Mouse (Mus musculus) gastrocnemius, postnatal 14 days (tissue): ENCODE measurements around the gene Tnfrsf1a. TPM values are rescaled to one million over a fixed set of nuclear protein-coding genes. Genes with fewer than 3 reads are reported as not detected.

Experiments
- DNase-seq: peaks from one replicate; pipeline ENCODE4 v3.0.0; 2021; ENCODE audit warnings: mixed read lengths
- intact Hi-C: fragments of 180-260 bp; cut with DNase I; formaldehyde crosslinking; loops from one replicate; pipeline ENCODE4 v1.15.1; 2025; ENCODE audit warnings: low total_unique reads
- total RNA-seq, 2 experiments: library from RNA; stranded (reverse); gene quantifications; 2 replicates each; pipeline ENCODE4 v1.2.3; 2021

Gene Tnfrsf1a
- total RNA-seq, 2 experiments from 2014 or later: 42.1 to 42.3 TPM

- no peak for DNase-seq
- intact Hi-C loops: no loop called here
Measured at GRCm38 (mm10) chr6:125377042-125377441, 27.9 kb downstream of the Tnfrsf1a start.

- DNase-seq: no peak
- intact Hi-C loops: no loop called here
Measured at GRCm38 (mm10) chr6:125377582-125378451, 28.7 kb downstream of the Tnfrsf1a start.

DNA sequence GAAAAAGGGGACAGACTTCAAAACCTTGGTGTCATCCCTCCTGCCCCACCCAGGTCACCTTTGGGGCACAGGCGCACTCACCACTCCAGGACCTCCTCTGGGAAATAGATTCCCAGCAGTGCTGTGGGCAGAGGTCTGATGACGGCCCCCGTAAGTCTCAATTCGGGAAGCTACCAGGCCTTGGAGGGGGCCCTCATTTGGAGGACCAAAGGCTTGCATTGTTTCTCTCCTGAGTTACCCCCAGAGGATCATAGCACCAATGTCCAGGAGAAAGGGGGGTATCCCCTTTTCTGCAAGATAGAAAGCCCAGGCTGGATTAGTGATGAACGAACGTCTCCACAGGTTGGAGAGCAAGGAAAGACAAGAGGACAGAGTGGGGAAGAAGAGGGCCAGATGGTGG lies 29.5 kb downstream of the Tnfrsf1a start:
- intact Hi-C loops: no loop called here
- DNase-seq: no peak

- DNase-seq: no peak
- intact Hi-C loops: no loop called here
Measured at GRCm38 (mm10) chr6:125379781-125380180, 30.6 kb downstream of the Tnfrsf1a start.

DNA sequence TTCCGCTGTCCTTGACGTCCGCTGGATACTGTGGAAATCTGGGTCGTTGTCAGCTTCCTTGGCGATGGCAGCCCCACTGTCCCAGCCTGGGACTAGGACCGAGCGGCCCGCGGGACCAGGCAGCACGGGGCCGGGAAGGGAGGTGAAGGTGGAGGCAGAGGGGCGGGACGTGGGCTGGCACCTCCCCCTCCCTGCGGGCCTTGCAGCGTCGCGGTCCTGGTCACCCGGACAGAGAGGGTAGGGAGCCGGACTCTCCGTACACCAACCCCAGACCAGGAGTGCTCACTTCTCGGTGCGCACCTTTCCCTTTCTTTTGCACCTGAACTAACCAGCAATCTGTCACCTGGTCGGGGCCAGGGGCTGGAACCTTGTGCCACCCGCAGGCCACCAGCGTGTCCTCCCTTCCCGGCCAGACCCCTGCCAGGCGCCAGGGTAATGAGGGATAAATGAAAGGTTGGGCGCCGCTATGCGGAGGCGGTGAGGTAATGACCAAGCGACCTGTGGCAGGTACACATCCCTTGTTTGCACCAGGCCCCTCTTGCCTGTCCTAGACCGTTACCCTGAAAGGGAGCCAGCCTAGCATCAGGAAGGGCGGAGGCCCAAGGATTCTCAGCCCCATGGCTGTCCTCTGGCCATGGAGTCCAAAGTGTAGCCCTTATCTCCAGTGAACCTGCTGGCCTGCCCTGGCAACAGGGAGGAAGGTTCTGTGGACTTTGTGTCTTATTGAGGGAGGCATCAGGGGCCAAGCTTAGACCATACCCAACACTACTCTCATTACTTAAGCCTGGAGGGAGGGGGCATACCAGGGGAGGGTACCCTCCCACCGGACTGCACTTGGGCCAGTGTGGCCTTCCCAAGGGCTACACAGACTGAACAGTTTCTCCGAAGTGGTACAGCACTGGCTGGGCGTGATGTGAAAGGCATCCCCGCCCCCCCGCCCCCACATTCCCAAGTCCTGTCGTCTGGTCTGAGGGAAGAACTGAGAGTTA lies 31.5 kb downstream of the Tnfrsf1a start, which contains the start of gene Plekhg6:
Plekhg6 (minus strand) TSS at position 422 of the 989 bp plus-strand sequence.
- intact Hi-C loops: no loop called here

GRCm38 (mm10) chr6:125382024-125382423 lies 32.9 kb downstream of the Tnfrsf1a start:
- DNase-seq: no peak
- intact Hi-C loops: no loop called here

More for the DNA sequence above, 31.5 kb downstream of the Tnfrsf1a start, which contains the start of gene Plekhg6:
- DNase-seq: peak; percentile 5

- intact Hi-C loops: no loop called here
- DNase-seq: no peak
Measured at GRCm38 (mm10) chr6:125385066-125385974, 36.2 kb downstream of the Tnfrsf1a start.

GRCm38 (mm10) chr6:125386080-125386479 lies 36.9 kb downstream of the Tnfrsf1a start:
- no peak for DNase-seq
- intact Hi-C loops: no loop called here

DNA sequence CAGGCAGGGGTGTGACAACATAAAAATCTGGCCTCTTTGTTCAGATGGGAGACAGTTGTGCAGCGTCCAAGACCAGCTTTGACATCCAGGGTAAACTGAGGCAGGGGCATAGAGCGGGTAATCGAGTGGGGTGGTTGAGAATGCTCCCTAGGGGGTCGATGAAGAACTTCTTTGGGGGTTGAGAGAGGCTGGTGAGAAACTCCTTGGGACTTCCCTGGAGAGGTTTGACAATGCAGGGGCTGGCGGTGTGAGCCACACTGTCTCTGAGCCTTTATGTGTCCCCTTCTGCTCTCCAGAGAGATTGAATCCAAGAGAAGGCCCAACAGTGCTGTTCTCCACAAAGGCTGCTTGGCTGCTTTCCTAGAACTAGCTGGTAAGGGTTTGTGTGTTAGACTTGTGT lies 40.7 kb downstream of the Tnfrsf1a start:
- DNase-seq: no peak
- intact Hi-C loops: no loop called here

GRCm38 (mm10) chr6:125405461-125406382 lies 56.6 kb downstream of the Tnfrsf1a start:
- no peak for DNase-seq
- intact Hi-C loops: no loop called here

DNA sequence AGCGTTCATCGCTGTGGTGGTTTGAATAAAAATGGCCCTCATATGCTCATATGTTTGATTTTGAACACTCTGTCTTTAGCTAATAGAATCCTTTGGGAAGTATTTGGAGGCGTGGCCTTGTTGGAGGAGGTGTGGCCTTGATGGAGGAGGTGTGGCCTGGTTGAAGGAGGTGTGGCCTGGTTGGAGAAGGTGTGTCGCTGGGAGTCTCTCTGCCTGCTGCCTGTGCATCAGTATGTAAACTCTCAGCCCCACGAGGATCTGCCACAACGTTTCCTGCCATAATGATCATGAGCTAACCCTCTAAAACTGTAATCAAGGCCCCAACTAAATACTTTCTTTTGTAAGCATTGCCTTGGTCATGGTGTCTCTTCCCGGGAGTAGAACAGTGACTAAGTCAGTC lies 58.1 kb downstream of the Tnfrsf1a start:
- intact Hi-C loops: no loop called here
- no peak for DNase-seq

- DNase-seq: no peak
Measured at GRCm38 (mm10) chr6:125407657-125408056, 58.5 kb downstream of the Tnfrsf1a start.

GRCm38 (mm10) chr6:125410551-125410950 lies 61.4 kb downstream of the Tnfrsf1a start:
- intact Hi-C loops: no loop called here
- DNase-seq: no peak

More at GRCm38 (mm10) chr6:125407657-125408056, 58.5 kb downstream of the Tnfrsf1a start:
- intact Hi-C loops: no loop called here

DNA sequence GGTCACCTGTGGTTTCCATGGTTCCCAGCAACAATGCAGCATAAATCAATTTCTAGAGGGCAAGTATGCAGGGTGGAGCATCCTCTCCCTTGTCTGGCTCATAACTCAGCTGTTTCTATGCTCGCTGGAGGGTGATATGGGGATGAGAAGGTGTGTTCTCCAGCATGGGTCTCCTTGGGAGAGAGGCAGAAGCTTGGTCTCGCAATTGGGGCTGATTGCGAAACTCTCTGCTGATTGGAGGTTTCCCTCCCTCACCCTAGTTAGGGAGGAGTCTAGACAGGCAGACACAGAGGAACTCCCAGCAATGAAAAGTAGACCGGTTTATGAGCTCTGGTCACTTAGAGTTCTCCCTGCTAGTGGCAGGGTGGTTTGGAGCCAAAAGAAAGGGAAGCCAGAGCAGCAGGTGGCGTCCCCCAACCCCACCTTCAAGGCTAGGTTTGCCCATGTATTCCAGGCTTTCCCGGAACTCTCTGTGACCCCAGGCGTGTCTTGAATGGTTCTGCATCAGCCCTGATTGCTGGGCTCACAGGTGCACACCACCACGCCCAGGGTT lies 61.9 kb downstream of the Tnfrsf1a start:
- no peak for DNase-seq
- intact Hi-C loops: no loop called here

GRCm38 (mm10) chr6:125411661-125412060 lies 62.5 kb downstream of the Tnfrsf1a start:
- DNase-seq: no peak

More at GRCm38 (mm10) chr6:125411661-125412060, 62.5 kb downstream of the Tnfrsf1a start:
- intact Hi-C loops: no loop called here
